Mouse (Mus musculus) C2C12 (cell line): Measurements from ENCODE around the gene Tbck. TPM values are rescaled to one million over a fixed set of nuclear protein-coding genes. Genes with fewer than 3 reads are reported as not detected.

ENCODE experiments used
- H3K27me3 ChIP-seq: one replicate; pipeline ENCODE4 v1.6.1; 2011; ENCODE audit not compliant: control insufficient read depth, insufficient read depth, insufficient read length
- H3K36me3 ChIP-seq: one replicate; pipeline ENCODE4 v1.6.1; 2011; ENCODE audit not compliant: control insufficient read depth, insufficient read depth
- H3K4me3 ChIP-seq: one replicate; pipeline ENCODE4 v1.5.1; 2011; ENCODE audit warnings: mild to moderate bottlenecking, control low read depth; ENCODE audit not compliant: poor library complexity, insufficient read depth, severe bottlenecking
- H3K79me2 ChIP-seq: one replicate; pipeline ENCODE4 v1.6.1; 2011; ENCODE audit not compliant: control insufficient read depth, insufficient read depth
- H3K79me3 ChIP-seq: one replicate; pipeline ENCODE4 v1.6.1; 2011; ENCODE audit warnings: low read depth, control low read depth
- H3ac ChIP-seq: one replicate; pipeline ENCODE3; 2011; ENCODE audit warnings: low read depth; ENCODE audit not compliant: control insufficient read depth, insufficient read length
- CEBPB ChIP-seq: IDR thresholded peaks from one replicate; pipeline ENCODE4 v1.6.1; 2011; ENCODE audit warnings: low read depth, mild to moderate bottlenecking, control low read depth, moderate library complexity
- CTCF ChIP-seq: IDR thresholded peaks from one replicate; pipeline ENCODE4 v1.5.1; 2011; ENCODE audit not compliant: control insufficient read depth, insufficient read depth, insufficient read length
- FOSL1 ChIP-seq: IDR thresholded peaks from one replicate; pipeline ENCODE4 v1.8.0; 2011; ENCODE audit warnings: mild to moderate bottlenecking, low read length; ENCODE audit not compliant: poor library complexity, insufficient read depth, severe bottlenecking
- MAX ChIP-seq: IDR thresholded peaks from one replicate; pipeline ENCODE4 v1.6.1; 2011; ENCODE audit warnings: mild to moderate bottlenecking, control low read depth
- MYOD1 ChIP-seq: IDR thresholded peaks from one replicate; pipeline ENCODE4 v1.6.1; 2011; ENCODE audit warnings: low read depth; ENCODE audit not compliant: control insufficient read depth, insufficient read length
- MYOG ChIP-seq: IDR thresholded peaks from one replicate; pipeline ENCODE4 v1.6.1; 2011; ENCODE audit not compliant: control insufficient read depth, insufficient read length; ENCODE audit errors: extremely low read depth
- USF1 ChIP-seq: IDR thresholded peaks from one replicate; pipeline ENCODE4 v1.6.1; 2011; ENCODE audit warnings: low read depth, mild to moderate bottlenecking, control low read depth, moderate library complexity
- polyA plus RNA-seq: library from polyadenylated mRNA; unstranded; fragments of >200 nt; fragmentation: generic; extraction: Trizol; gene quantifications from one replicate; pipeline ENCODE4 v1.2.1, GENCODE M21; 2012; ENCODE audit warnings: missing spikeins

Gene Tbck
- polyA plus RNA-seq, 1 experiment, result 2.5 TPM

GRCm38 (mm10) chr3:132772054-132772453 lies 88.1 kb downstream of the Tbck start:
- Histone ChIP-seq H3K36me3 (peaks cover 5% of the 10 kb centered on the region), H3K27me3 (no peaks in the 10 kb centered on the region), H3K4me3 (no peak overlapping the region), H3K79me3 (no peaks in the 10 kb centered on the region), H3ac (no peak overlapping the region), H3K79me2 (no peaks in the 10 kb centered on the region)
- TF ChIP-seq MYOG, result no peak
- TF ChIP-seq CTCF, result no peak
- TF ChIP-seq MYOD1, result no peak
- no peak for TF ChIP-seq MAX
- TF ChIP-seq CEBPB, result no peak
- no peak for TF ChIP-seq FOSL1
- TF ChIP-seq USF1, result no peak

DNA sequence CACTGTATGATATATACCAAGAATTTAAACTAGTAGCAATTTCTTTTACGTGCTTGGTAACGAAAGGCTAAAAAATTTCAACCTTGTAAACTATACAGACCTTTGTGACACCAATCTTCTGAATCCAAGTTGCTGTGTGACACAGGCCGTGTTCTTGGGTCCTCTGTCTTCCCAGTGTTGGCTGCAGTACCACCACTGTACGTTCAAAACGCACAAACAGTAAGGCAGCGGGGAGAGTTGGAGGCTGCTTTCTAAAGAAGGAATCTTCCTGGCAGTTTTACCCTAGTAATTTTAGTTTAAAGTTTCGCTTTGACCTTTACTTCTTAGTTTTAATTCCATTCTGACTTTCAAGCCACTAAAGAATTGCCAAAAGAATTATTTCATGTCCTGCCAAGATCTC lies 92.7 kb downstream of the Tbck start:
- Histone ChIP-seq H3K79me3 (no peaks in the 10 kb centered on the region), H3K4me3 (no peak overlapping the region), H3ac (no peak overlapping the region), H3K36me3 (no peaks in the 10 kb centered on the region), H3K79me2 (no peaks in the 10 kb centered on the region), H3K27me3 (no peaks in the 10 kb centered on the region)
- TF ChIP-seq FOSL1 (no peak), MAX (no peak), MYOD1 (no peak)

- Histone ChIP-seq H3ac (no peak overlapping the region), H3K79me3 (no peaks in the 10 kb centered on the region), H3K79me2 (no peaks in the 10 kb centered on the region), H3K4me3 (no peak overlapping the region), H3K27me3 (no peaks in the 10 kb centered on the region), H3K36me3 (peaks cover 6% of the 10 kb centered on the region)
- no peak for TF ChIP-seq CTCF
- TF ChIP-seq MYOG, result no peak
- no peak for TF ChIP-seq MYOD1
- TF ChIP-seq CEBPB, result no peak
- TF ChIP-seq FOSL1, result no peak
- no peak for TF ChIP-seq USF1
- TF ChIP-seq MAX, result no peak
Observed at GRCm38 (mm10) chr3:132781103-132781502, 97.2 kb downstream of the Tbck start.

GRCm38 (mm10) chr3:132783087-132783486 lies 99.1 kb downstream of the Tbck start:
- Histone ChIP-seq H3ac (no peak overlapping the region), H3K36me3 (peaks cover 6% of the 10 kb centered on the region), H3K27me3 (no peaks in the 10 kb centered on the region), H3K4me3 (no peak overlapping the region), H3K79me3 (no peaks in the 10 kb centered on the region), H3K79me2 (no peaks in the 10 kb centered on the region)
- TF ChIP-seq MYOG (no peak), MAX (no peak), CEBPB (no peak), MYOD1 (no peak), USF1 (no peak), CTCF (no peak), FOSL1 (no peak)

GRCm38 (mm10) chr3:132784732-132785131 lies 100.8 kb downstream of the Tbck start:
- H3K4me3 ChIP-seq, result no peak overlapping the region
- no peaks in the 10 kb centered on the region for H3K27me3 ChIP-seq
- H3K79me2 ChIP-seq, result no peaks in the 10 kb centered on the region
- peaks cover 6% of the 10 kb centered on the region for H3K36me3 ChIP-seq
- H3ac ChIP-seq, result no peak overlapping the region
- H3K79me3 ChIP-seq, result no peaks in the 10 kb centered on the region
- no peak for TF ChIP-seq MAX
- no peak for TF ChIP-seq MYOD1
- no peak for TF ChIP-seq CTCF
- no peak for TF ChIP-seq CEBPB
- TF ChIP-seq MYOG, result no peak
- no peak for TF ChIP-seq USF1
- TF ChIP-seq FOSL1, result no peak

DNA sequence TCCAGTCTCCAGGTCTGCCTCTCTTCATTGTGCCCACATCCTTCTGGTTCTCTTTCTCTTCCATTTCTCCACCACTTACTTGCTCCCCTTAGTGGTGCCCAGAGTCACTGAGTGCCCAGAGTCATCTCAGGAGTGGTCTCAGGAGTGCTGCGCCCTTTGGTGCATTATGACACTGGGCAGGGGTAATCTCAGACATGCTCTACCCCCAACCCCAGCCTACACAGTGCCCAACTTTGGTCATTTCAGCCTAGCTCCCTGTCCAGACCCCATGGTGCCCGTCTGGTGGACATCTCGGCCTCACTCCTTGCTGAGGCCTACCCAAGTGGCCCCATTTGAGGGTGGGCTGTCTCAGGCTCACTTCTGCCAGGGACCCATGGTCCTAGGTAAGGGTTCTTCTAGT lies 102.7 kb downstream of the Tbck start:
- H3ac ChIP-seq, result no peak overlapping the region
- peaks cover 6% of the 10 kb centered on the region for H3K36me3 ChIP-seq
- H3K4me3 ChIP-seq, result no peak overlapping the region
- no peaks in the 10 kb centered on the region for H3K79me2 ChIP-seq
- H3K79me3 ChIP-seq, result no peaks in the 10 kb centered on the region
- no peaks in the 10 kb centered on the region for H3K27me3 ChIP-seq
- TF ChIP-seq FOSL1, result no peak
- no peak for TF ChIP-seq CEBPB
- TF ChIP-seq MYOD1, result no peak
- no peak for TF ChIP-seq CTCF
- TF ChIP-seq MYOG, result no peak
- TF ChIP-seq USF1, result no peak
- TF ChIP-seq MAX, result no peak
